Mouse (Mus musculus) MEL-GATA-1-ER (cell line): Measurements from ENCODE around the gene Tiprl.

Experiments used
- DNase-seq: peaks from one replicate; pipeline ENCODE4 v3.0.0-alpha.2; 2012; ENCODE audit warnings: low read depth; ENCODE audit errors: extremely low read depth

Gene Tiprl

GRCm38 (mm10) chr1:165179321-165179720 is 57.5 kb downstream of the Tiprl start:
- DNase-seq, result no peak

DNA sequence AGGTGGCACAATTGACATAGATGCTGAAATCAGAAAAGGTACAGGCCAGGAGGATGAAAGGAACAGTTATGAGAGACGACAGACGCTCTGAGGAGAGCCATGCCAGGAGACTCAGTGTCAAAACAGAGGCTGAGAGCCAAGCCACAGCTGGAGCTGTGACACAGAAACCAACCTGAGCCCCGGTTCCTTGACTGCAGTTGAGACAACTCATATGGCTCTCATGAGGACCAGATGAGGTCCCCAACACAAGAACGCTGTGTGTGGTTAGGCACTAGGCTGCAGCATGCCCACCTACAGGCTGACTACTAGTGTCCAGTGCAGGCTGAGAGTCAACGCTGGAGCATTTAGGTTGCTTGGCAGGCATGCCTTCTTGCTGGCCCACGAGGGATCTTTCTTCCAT is 58.7 kb downstream of the Tiprl start:
- no peak for DNase-seq

- no peak for DNase-seq
These were observed 62.7 kb downstream of the Tiprl start for GRCm38 (mm10) chr1:165174059-165174616.

- DNase-seq, result no peak
These were observed 65.5 kb downstream of the Tiprl start for GRCm38 (mm10) chr1:165171277-165171676.

DNA sequence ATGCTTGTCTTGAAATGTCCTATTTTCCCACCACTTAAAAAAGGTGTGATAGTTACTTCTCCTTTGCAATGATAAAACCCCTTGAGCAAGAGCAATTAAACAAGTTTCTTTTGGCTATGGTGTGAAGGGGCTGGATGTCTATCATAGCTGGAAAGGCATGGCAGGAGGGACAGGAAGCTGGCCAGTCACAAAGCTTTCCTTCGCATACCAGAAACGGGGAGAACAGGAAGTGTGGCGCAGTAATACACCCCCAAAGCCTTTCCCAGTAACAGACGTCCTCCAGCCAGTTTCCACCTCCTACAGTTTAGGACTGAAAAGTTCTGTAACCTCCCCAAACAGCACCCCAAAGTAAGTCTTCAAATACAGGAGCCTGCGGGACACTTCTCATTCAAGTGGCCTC is 66.6 kb downstream of the Tiprl start:
- no peak for DNase-seq

DNA sequence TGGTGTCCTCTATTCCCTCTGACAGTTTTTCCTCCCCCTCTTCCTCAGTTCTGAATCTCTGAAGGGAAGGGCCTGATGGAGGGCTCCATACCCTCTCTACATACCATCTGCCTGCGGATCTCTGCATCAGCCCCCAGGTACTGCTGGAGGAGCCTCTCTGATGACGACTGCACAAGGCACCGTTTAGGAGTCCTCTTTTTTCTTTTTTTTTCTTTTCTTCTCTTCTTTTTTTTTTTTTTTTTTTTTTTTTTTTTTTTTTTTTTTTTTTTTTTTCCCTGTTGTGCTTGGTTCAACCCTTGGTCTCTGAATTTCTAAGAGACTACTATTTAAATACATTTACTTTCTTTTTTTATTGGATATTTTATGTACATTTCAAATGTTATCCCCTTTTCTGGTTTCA is 67.3 kb downstream of the Tiprl start:
- no peak for DNase-seq

DNA sequence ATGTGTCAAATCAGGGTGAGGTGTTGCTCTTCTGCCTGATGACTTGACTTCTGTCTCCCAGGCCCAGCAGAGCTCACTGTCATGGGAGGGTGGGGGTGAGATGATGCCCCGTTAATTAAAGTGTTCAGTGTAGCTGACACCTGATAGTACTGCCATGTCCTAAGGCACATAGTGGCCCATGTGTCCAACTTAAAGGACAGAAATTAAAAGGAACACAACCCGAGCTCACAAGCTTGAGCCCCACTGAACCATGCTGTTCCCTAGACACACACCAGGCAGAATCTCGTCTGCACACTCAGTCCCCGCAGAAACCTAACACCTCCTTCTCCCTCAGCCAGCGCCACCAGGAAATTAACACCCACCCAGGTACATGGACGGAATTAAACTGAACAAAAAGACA is 71.9 kb downstream of the Tiprl start:
- no peak for DNase-seq
